Mouse (Mus musculus) frontal cortex, adult 2 months (tissue): Measurements from ENCODE around the gene Dusp1. TPM values are rescaled to one million over a fixed set of nuclear protein-coding genes. Genes with fewer than 3 reads are reported as not detected.

Experiments
- DNase-seq, 2 experiments: peaks; one replicate each; pipeline ENCODE4 v3.0.0; 2022; ENCODE audit warnings: low spot score in 1 of 2; ENCODE audit errors: extremely low spot score in 1 of 2
- polyA plus RNA-seq: library from polyadenylated mRNA; depleted of rRNA; stranded (reverse); fragments of >200 nt; gene quantifications from 2 replicates; pipeline ENCODE4 v1.2.3, GENCODE M21; 2012; rRNA removed

The Dusp1 gene
- 40.9 and 60.5 TPM in 2 replicates for polyA plus RNA-seq

DNA sequence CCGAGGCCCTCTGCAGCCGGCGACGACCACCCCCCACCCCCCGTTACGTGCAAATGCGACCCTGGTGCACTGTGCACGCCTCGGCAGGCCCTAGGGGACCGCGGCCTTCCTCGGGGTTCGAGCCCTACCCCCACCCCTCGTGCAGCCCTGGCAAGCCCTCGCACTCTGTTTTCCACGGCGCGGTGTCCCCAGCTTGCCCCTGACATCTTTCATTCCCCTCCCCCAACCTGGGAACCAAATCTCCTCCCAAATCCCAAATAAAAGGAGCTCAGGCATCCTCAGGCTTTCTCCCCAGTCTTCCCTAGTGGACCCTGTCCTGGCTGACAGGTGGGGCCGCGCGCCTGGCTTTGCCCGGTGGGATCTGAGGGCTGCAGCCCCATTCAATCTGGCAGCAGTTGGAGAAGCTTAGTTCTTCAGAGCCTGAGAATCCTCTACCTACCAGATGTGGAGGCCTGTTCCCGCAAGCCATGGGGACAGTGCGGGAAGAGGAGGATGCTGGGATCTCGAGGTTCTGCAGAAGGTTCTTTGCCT is at the start of gene Dusp1:
Gene Dusp1, minus strand, starts transcription at position 478 of the 531 bp plus-strand sequence.
- no peak for DNase-seq

DNA sequence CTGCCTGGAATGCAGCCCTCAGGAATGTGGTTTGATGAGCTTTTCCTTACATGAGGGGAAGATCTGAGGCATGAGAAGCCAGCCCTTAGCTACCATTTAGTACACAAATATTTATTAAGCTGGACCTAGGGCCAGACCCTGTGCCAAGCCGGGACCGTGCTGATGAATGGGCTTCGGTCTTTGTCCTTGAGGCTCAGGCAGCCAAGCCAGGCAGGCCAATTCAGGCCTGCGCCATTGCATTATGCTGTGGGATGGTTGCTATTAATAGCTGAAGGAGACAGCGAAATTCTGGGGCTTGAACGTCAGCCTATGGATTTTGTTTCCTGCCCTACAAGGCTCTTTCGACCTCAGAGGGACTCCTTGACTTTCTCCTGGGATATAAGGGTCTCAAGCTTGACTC is 49.4 kb upstream of the Dusp1 start:
- no peak for DNase-seq

DNA sequence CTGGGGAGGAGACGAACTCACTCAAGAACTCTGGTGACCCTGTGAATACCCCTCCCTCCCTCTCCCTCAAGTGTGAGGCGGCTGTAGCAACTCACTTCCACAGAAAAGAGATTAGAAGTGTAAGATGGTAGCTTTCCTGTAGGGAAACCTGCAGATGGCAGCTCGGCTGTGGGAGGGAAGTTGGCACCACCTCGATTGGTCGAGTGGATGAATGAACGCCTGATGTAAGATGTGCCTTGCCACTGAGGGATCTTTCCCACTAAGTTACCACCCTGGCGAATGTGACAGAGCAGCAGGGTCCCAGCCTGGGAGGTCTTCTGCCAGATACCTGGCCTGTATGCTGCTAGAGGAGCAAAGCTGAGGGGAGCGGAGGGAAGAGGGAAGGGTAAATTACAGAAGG is 47.9 kb upstream of the Dusp1 start:
- peak; percentile 67 to 86 for DNase-seq

DNA sequence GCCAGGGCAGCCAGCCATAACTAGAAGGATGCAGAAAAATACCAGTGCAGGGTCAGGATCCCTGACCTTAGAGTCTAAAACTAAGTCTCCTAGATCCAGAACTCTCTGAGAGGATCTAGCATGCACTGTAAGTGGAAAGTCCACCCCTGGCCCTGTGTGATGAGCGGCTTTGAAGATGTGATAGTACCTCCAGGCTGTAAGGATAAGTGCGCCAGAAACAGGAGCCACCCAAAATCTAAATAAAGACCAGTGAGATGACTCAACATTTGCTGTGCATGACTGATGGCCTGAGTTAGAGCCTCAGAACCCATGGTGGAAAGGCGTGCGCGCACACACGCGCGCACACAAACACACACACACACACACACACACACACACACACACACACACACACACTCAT is 46.9 kb upstream of the Dusp1 start:
- DNase-seq = peak in 1 of 2 experiments; percentile 32

DNA sequence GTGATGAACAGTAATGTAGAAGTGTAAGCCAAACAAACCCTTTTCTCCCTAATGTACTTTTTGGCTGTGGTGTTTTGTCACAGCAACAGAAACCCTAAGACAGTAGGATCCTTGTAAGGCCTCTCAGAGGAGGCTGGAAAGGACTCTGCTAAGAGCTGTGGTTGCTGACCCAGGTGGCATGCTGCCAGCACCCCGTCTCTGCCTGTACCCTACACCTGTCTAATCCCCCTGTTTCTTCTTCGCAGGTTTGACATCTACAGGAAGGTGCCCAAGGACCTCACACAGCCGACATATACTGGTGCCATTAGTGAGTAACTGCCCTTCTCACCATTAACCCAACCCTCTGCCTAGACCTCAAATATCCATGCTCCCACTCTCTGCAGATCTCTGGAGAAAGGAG is 46.4 kb upstream of the Dusp1 start:
- DNase-seq = no peak

DNA sequence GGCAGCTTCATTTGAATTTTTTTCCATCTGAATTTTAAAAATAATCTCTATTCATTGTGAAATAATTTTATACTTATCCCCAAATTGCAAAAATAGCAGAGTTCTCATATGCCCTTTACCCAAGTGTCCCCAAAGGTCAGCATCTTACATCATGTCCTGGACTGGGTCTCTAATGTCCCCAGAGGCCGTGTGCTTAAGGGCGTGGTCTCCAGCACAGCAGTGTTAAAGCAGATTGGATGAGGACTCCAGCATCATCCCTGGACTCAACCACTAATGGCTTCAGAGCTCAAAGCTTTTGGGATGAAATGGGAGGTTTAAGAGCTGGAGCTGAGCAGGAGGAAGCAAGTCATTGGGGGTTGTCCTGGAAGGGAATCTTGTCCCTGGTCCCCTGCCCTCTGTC is 44.6 kb upstream of the Dusp1 start:
- no peak for DNase-seq

DNA sequence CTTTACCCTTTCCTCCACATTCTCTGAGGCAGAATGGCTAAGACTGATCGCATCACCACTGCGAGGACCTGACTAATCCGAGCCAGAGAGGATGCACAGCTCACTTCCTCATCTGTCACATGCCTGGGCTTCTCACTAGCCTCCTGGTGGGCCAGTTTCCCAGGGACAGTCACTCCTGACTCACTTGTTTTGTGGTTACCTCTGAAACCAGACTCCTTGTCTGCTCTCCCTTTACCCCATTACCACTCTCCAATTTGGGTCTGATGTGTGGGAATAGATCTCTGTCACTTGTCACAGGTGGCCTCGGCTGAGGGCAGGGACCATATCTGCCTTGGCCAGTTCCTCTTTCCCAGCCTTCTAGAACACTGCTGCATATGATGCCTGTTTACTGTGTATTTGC is 43.7 kb upstream of the Dusp1 start:
- no peak for DNase-seq

DNA sequence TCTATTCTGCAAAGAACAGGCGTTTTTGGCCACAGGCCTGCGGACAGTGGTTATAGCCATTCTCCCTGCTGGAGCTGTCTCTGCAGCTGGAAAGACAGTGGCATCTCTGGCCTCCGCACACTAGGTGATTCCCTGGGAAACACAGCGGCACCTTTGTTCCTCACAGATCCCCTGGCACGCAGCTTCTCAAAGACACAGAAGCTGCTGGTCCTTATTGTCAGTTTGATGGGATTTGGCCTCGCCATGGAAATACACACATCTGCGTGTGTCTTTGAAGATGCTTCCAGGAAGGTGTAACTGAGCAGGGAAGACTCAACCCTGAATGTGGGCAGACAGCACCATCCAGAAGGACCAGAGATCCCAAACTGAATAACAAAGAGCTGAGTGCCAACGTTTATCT is 41.4 kb upstream of the Dusp1 start:
- DNase-seq = no peak

DNA sequence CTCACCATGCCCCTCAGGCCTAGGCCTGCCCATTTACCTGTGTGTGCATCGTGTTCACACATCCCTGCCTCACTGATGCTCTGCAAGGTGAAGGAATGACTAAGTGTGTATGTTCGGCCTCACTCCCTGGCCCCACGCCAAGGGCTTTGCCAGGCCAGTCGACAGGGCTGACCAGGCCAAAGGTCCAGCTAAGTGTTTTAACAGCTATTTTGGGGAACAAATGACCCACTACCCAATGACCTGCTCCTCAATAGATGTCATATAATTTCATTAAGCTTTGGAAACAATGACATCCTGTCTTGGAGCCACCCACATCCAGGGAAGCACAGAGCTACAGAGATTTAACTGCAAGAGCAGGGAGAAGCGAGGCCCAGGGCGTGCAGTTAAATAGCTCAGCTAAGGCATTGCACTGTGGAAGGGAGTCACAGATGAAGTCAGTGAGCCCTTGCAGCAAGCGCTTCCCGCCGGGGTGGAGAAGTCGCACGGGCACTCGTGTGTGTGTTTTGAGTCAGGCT is 40.5 kb upstream of the Dusp1 start:
- DNase-seq = peak in 1 of 2 experiments; percentile 51

DNA sequence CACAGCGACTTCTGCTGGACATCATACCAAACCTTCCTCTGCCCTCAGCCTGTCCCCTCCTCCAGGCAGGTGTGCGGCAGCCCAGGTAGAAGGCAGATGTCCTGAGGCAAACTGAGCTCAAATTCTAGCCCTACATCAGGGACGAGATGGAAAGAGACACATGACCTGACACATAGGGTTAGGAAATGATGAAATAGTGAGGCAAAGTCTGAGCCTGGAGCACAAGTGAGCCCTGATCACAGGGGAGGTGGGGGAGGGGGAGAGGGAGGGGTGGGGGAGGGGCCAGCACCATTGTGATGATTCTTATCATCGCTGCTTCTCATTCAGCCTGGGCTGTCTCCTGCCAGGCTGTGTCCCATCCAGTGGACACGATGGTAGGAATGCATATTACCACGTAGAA is 40.0 kb upstream of the Dusp1 start:
- no peak for DNase-seq

DNA sequence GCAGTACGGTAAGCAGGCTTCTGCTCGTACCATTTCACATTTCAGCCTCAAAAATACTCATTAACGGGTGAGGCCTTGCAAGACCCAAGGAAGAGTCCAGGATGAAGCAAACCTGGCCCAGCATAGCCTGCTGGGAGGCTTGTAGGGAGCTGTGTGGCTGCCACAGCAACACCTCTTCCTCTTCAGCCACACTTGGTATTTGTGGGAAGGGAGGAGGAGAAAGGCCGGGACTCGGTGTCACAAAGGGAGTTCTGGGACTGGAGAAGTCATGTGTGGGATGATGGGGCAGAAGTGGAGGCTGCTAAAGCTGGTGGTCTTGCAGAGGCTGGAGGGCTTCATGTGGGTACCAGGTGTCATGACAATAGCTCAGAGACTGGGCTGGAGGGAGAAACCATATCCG is 39.6 kb upstream of the Dusp1 start:
- DNase-seq = no peak

DNA sequence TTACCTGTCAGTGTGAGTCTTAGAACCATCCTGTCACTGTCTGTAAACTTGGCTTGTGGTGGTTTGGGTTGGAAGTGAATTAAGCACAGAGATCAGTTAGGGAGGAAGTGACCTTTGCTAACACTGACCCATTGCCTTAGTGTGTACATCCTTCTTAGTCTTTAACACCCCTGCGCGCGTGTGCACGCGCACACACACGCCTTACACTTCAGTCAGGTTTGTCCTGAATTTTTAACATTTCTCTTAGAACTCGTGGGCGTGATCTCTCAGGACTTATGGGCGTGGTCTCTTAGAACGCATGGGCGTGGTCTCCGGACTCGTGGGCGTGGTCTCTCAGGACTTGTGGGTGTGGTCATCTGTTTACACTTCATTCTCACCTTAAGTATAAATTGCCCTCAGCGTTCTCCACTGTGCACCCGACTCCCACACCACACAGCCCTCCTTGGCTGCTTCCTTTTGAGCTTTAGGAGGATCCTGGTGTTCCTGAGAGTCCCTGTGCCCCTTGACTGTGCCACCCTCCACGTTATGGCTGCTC is 39.1 kb upstream of the Dusp1 start:
- no peak for DNase-seq

DNA sequence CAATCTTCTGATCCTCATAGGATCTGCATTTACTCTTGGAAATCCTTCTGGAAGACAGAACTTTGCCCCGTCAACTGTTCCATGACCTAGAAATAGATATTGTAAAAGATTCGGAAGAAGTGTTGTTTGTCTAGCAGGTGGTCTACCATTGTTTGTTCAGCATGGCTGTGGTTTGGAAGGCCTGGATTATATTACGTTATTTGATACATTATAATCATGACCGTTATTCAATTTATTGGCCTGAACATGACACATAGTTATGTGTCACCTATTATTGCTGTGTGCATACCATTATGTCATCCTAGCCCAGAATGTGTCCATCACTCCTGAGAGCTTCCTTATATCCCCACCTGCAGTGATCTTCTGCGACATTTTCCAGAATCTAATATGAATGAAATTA is 36.9 kb upstream of the Dusp1 start:
- DNase-seq = no peak

DNA sequence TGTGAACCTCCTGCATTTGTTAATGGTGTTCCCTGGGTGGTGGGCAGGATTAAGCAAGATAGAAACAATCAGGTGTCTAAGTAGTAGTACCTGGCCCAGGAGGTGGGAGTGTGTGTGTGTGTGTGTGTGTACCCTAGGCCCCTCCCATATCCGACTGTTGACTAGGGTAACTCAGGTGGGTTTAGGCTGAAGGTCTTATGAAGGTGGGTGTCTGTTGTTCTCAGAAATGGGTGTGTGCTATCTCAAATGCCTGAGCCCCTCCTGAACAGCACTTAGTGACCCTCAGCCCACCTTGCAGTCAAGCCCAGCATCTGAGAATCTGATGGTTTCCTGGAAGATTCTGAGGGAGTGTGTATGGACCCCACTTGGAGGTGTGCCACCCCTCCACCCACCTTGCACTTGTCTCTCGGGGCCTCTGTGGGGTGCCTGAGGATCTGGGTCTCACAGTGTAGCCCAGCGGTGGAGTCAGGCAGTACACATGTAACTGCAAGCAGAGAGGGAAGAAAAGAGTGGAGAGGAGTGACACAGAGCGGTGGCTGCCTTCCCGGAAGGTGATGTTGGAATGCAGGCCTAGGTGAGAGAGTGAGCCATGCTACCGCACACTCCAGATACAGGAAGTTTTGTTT is 35.0 kb upstream of the Dusp1 start:
- DNase-seq = peak in 1 of 2 experiments; percentile 38

DNA sequence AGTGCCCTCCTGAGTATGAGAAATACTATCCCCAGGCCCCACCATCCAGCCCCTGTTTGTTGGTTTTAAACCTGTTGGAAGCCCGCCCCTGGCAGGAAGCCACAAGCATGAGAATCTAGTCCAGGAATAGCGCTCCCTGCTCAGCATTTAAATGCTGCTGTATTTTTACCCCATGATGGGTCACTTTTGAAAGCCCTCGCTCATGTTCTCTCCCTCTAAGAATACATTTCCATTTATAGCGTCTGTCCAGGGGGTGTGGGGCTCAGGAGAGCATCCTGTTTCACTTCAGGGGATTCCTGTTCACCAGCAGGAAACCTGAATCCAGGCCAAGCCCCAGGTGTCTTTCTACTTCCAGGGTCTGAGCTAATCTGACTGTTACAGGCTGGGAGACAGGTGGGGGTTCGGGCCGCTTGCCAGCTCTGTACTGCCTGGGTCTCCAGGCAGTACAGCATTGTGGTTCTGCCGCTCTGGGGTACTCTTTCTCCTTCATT is 34.3 kb upstream of the Dusp1 start:
- peak; percentile 48 to 80 for DNase-seq

DNA sequence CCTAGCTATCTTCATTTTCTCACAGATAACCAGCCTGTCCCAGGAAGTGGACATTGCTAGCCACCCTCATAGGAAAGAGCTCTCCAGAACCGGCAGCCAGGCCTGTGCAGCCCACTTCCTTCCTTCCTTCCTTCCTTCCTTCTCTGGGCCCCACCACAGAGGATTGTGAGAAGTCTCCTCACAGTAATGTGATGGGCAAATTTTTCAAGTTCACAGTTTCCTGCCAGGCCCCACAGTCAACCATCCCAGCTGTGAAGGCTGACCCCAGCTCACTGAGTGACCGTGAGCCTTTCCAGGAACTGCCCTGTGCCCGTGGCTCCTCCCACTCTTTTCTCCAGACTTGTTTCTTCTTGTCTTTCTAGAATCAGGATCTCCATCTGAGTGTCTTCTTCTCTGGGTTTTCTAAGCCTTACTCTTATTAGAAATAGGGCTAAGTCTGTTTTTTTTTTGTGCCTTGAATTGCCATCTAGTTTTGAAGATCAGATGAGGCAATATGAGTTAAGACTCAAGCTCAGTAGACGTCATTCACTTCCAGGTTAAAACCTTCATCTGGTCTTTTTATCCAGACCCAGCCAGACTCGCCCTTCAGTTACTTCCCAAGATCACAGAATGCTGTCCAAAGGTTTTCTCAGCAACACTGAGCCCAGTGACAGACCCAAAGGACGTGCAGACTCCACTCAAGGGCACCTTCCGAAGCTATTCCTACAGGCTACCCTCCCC is 33.7 kb upstream of the Dusp1 start:
- no peak for DNase-seq

DNA sequence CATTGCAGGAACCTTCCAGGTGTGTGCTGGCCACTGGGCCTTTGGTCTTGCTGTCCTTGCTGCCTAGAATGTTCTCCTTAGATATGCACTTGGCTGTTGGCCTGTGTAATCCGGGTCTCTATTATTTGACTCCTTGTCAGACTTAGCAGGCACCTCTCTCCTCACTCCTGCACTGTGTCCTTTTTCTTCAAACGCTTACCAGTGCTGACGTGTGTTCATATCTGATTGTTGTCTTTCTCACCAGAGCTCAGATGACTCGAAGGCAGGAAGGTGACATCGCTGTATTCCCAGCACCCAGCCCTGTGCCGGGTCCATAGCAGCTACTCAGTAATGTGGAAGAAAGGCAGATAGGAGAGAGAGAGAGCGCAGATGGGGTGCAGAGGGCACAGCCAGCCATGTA is 33.0 kb upstream of the Dusp1 start:
- DNase-seq = no peak

DNA sequence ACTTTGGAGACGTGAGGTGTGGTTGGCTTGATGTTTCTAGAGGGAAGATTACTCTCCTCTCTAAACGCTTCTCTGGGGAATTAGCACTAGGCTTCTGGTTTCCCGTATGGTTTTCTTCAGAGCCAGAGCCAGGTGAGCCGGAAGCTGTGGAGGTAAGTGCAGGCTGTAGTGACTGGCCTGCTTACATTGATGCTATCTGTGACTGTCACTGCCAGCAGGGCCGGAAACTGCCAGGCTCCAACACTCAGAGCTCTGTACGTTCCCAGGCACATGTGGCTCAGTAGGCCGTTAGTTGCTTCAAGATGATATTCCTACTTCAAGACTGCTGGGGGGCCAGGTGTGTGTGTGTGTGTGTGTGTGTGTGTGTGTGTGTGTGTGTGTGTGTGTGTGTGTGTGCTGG is 32.2 kb upstream of the Dusp1 start:
- no peak for DNase-seq

DNA sequence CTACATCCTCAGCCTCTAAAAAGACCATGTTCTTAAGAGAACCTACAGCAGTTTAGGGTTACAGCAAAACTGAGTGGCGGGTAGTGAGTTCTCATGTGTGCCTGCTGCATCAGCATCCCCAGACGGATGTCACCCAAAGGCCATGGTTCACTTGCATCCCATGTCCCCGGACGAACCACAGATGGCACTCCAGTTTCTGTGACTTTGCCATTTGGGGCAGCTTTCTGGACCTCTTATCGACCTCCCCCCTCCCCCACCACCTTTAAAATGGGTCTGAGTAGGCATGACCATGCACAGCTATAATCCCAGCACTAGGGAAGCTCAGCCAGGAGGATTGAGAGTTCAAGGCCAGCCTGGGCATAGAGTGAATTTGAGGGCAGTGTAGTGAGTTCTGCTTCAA is 31.3 kb upstream of the Dusp1 start:
- DNase-seq = no peak

DNA sequence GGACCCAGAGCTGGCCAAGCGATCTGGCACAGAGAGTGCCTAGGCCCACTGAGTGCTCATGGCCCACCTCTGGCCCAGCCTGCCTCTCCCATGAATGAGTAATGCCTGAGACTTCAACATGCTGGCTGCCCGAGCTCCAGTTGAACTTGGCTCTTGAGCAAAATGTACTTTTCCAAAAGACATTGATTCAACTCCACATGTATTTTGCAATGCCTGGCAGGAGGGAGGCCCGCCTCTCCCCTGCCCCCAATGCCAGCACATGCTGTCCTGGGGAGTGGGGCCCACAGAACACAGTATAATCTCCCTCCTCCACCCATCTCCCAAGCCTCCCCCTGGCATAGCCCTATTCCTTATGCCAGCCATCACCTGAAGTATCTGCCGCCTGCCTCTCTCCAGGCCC is 30.6 kb upstream of the Dusp1 start:
- DNase-seq = no peak

DNA sequence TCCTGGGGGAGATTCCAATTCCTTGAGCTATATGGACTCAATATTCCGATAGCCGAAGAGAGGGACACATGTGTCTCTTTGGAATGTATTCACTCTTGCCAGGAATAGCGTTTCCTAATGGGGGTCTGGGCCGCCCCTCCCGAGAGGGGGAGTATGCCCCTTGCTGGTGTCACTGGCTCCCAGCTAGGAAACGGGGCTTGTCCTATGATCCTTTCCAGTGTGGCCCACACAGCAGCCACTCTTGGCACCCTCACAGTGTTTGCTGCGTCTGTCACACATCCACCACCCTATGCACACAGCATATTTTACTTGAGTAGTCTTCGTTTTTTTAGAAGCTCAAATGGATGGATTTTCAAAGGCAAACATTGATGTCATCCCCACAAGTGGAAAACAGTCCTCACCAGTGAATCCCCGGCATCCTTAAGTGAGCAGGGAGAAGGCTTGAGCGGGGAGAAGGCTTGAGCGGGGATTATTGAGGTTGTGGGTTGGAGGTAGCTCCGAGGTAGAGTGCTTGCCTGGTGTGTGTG is 26.1 kb upstream of the Dusp1 start:
- peak in 1 of 2 experiments; percentile 58 for DNase-seq
